Mouse (Mus musculus): ENCODE results near the gene Esrrg.

Esrrg gene

DNA sequence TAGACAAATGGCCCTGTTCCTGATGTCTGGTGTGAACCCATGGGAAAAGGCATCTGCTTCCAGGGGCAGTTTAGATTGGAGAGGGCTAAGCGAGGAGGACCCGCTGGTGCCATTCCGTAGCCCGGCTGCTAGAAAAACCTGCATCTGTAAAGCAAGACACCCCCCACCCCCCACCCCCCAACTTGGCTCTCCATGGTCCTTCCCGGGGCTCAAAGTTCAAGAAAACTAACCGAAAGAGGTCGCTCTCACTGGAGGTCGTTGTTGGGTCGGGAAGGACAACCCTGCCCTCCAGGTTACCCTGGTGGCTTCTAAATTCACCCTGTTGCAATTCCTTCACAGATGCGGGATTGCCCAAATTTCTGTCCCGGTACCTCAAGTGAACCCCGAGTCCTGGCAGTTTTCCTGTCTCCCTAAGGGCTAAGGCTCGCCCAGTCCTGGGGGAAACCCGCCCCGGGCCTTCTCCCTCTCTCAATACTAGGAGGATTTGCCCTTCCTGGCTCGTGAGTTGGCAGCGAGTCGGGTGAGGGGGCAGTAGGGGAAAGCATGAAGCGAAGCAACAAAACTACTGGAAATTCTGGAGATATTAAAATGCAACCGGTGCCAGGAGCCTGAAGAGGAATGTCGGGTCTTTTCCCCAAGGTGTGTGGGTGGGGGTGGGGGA is at the start of gene Esrrg:
TSS of gene Esrrg (plus strand) at position 531 of the 661 bp plus-strand sequence.
- no peak for DNase-seq (ENCODE audit: low spot score)

DNA sequence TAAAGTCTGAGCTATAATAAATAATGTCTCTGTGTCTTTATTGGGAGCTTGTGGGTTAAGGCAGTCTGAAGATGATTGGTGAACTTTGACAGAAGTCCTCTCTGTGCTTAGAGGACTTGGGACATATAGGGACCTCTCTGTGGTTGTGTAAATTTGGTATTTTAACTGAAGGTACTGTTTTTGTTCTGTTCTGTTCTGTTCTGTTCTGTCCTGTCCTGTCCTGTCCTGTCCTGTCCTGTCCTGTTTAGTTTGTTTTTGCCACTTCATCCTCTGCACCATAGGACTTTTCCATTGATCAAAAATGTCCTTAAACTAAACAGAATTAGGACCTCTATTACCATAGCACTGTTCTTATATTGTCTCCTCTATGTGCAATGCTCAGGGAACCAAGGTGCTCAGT is 24.6 kb upstream of the Esrrg start:
- DNase-seq (ENCODE audit: low spot score), result no peak

DNA sequence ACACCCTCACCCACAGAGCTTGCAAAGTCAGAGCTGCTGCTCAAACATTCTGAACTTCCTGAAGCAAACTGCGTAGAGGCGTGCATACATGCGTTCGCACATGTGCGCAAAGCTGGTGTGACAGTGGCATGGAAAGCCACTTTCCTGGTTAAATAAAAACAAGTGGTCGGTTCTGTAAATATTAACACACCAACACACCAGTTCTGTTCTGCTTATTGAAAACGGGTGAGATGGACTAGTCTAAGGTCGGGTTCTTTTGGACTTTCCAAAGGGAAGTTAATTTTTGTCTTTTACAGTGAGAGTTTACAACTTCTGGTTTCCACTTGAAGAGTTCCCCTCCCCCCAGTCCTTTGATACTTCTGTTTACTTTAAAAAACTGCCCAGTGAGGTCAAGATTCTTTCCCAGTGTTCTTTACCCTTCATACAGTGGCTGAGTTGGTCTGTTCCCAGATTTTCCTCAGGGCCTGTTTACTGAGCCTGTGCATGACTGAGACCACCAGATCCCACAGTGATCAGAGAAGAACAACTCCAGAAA is 22.0 kb upstream of the Esrrg start:
- no peak for DNase-seq (ENCODE audit: low spot score)

DNA sequence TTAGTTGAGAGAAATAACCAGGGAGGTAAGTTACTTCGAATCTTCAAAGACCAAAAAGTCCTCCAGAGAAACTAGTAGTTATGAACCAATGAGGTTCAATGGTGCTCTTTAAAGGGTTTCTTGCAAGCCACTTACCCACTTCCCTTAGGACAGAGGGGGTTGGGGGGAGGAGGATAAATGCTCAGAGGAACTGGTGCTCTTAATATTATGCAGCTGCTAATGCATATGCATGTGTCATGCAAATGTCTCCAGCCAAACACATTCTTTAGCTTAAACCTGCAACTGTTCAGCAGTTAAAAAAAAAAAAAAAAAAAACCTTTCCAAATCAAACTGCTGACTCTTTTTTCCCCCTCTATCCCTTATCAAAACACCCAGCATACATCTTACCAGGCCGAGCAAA is 5.6 kb upstream of the Esrrg start:
- no peak for DNase-seq (ENCODE audit: low spot score)

DNA sequence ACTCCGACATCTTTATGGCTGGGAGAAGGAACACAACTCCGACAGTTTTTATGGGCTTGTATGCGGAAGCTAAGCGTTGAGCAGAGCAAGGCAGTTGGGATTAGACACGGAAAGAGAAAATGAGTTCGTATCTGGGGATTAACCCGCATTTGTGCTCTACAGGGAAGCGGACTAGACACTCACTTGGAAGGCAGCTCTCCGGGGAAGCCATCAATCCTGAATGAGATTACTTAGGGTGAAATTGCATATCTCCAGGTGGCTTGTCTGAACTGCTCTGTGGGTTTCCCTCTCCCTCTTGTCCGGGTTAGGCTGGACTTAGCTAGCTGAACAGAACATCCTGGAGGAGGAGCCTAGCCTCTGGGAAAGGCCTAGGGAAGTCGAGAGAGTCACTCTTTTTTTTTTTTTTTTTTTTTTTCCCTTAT is 4.5 kb upstream of the Esrrg start:
- DNase-seq (ENCODE audit: low spot score), result no peak

DNA sequence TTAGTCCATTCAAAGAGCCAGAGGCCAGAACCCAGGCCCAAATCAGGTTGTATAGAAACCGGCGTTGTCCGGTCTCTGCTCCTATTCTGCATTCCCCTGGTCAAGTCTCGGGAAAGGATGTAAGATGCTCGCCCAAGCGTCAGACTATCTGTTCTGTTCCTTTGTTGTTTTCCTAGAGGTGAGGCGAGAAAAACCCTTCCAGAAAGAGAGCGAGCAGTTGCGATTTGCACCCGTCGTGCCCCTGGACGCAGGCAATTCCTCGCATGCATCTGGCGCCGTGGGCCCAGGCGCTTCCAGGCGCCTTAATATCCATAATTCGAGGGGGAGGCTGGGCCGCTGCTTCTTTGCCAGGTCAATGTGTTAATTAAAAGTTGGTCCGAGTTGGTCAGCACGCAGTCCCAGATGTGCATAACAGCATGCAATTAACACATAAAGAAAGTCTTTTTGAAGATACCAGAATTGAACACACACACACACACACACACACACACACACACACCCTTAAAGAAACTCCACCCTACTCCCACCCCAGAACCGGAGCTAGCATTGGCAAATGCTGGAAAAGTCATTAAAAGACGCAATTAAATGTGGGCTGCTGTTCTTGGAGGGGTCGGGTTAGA is 3.8 kb upstream of the Esrrg start:
- no peak for DNase-seq (ENCODE audit: low spot score)

DNA sequence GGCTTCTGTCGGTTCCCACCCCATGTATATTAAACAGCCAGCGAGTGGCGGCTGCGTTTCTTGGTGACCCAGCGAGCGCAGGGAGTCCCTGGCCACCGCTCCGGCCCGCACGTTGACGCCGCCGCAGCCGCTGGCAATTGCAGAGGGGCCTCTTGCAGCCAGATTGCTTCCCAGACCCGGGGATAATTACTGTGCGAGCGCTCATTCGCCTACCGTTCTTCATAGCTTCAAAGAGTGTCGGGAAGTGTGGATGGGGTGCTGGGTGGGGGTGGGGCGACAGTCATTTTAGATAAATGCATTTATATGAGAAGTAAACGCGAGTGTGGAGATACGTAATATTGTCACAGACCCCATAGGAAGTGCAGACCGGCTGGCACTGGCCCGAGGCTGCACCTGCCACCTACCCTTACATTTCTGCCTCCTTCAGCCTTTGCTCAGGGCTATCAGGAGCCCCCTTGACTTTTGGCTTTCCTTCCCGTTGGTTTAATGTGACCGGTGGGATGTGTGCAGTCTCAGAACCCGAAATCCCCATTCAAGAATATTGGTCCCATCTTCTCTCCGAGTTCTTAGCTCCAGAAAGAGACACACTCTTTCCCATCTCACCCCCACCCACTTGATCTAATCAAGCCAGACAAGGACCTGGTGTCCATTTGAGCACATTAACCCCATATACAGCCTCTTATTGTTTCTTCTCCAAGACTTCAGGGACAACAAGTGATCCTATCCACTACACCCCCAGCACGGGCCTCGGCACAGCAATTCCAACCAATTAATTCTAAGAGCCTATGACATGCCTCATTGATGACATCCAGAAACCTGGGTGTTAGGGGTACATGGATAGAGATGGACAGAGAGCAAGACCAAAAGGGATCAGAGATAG is 3.0 kb upstream of the Esrrg start:
- no peak for DNase-seq (ENCODE audit: low spot score)

DNA sequence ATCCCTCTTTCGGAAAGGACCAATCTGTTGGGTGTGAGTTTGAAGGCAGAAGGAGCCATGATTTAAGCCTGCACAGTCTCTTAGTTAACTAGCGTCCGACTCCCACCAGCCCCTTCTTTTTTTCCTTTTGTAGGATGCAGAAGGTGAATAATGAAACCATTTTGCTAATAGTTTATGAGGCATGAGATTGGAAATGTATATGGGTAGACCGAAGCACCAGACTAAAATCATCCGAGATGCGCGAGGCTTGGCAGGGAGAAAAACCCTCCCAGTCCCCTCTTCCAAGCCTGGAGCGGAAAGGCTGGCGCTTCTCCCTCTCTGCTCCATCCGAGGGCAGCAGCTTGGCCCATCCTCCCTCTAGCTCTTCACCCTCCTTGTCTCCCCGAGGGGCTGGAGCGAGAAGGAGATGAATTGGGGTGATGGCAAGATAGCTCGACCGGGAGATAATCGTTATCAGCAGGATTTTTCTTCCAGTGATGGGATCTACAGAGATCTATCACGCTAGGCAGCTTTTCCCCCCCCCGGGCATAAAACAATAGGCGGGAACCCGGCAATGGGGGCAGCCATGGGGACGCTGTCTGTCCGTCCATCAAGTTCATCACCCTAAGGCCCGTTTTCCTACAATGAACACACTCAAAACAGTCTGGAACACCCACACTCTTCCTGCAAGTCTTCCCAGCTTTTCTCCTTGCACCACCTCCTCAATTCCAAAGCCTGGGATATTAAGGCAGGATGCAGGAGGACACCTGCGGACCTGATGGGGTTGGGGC is 2.1 kb upstream of the Esrrg start:
- DNase-seq (ENCODE audit: low spot score), result no peak

DNA sequence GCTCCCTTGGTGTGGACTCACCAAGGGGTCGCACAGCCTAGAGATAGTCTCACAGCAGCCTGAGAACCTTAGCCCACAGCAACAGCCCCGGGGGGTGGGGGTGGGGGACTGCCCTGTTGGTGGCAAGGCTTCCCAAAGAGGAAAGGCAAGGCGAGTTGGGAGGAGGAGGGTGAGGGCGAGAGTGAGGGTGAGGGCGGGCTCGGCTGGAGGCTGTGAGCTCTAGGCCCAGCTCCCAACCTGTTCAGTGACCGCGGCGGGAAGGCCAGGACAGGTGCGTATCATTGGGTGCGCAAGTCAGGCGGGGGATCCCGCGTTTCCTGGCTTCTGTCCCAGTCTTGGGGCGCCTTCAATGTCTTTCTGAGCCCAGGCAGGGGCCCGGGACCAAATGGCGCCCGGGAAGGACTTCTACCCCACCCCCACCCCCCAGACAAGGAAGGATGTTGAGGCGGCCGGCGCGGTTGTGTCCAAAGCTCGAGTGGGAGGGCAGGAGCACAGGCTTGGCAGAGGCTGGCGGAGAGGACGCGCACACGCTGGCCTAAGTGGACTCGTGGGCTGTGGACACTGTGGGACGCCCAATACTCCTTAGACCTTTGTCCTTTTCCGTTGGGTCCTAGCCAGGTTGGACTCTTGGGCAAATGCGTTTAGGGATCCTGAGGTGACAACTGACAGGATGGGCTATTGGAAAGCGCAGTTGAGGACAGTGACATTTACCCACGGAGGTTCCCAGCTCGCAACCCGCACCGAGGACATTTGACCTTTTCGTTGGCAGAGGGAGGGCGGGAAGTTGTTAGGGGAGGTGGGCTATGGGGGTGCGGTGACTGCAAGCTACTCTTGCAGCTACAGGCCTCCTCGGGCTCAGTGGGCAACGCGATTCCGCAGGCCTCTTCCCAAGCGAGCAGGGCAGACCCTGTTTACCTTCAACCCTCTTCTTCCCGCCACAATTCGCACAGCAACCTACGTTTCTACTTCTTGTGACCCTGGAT is 1.2 kb upstream of the Esrrg start:
- DNase-seq (ENCODE audit: low spot score), result no peak

DNA sequence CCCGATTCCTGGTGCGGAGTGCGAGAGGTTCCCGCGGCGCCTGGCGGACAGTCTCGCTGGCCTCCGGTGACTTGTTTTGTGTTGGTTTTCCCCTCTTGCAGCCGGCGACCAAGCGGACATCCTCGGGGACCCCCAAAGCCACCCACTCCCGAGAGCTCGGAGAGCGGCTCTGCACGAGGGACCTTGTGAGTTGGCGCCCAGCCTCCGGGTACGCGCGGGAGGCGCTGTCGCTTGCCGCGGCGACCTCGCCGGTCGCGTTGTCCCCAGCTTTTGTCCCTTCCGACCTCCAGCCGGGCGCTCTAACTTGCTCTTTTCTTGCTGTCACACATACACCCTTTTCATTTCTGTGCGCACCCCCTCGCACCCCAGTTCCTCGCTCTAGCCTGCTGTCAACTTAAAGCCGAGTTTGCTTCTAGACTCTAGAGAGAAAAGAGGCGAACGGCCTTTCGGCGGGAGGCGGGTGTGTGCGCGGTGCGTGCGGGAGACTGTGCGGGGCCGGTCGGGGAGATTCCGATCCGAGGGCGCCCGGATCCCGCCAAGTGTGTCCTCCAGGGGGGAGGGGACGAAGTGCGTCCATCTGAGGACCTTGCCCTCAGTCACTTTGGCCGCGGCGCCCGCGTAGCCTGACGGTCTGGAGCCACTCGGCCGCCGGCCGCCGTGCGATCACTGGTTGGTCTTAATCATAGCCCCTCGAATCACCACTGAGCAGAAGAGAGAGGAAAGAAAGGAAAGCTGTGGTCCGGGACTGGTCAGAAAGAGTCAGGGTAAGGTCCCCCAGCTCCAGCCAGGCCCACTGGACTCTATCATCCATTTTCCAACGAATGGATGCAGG is 646 bp downstream of the Esrrg start:
- DNase-seq (ENCODE audit: low spot score), result no peak

DNA sequence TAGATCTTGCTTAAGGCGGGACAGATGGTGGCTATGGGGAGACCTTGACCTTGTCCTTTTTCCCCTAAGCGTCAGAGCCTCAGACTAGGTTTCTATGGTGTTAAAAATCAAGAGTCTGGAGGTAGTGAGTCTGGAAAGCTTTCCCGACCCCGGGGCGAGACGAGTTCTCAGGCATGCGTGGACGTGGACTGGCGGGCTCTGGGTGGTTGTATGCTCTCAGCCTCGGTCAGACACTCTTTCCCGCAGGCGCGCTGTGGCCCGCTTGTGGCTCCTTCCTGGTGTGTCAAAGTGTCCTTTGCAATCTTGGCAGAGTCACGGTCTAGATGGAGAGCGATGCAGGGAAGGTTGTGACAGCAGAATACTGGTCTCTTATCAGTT is 1.3 kb downstream of the Esrrg start:
- no peak for DNase-seq (ENCODE audit: low spot score)

DNA sequence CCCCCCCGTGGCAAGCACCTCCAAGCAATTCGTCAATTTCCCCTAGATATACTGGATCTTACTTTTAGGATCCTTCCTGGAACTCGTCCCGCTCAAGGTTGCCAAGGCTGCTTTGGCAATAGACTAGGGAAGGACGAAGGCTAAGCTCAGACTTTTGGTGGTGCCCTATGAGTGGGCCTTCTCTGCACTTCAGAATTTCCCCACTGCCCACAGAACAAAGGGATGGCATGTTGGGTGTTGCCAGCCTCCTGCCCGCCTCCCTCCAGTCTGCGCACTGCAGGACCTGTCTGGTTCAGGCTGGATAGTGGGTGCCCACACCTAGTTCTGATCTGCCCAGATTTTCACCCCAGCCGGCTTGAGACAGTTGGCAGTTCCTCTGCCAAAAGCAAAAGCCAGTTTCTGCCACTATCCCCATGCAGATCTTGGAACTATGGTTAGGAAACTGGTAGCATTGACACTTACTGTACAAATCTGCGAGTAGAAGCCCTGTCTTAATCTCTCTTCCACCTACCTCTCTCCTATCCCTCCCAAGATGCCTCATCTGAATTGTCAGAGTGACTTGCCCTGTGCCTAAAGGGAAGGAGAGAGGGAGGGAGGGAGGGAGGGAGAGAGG is 1.9 kb downstream of the Esrrg start:
- DNase-seq (ENCODE audit: low spot score), result no peak

DNA sequence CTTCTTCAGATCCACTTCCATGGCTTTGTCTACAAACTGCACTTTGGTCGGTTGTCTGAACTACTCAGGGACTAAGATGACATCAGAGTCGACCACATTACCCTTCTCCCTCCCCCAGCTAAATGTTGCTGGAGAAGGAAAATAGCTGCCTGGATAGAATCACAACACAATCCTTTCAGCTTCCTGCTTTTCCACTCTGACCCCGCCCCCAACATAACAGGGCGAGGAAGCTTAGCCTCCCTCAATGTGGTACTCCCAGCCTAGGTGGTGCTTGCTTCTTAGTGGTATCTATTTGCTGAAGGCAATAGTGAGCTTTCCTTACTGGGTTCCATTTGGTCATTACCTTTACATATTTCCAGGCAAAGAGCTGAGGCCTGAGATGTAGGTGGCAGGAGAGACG is 3.3 kb downstream of the Esrrg start:
- no peak for DNase-seq (ENCODE audit: low spot score)

DNA sequence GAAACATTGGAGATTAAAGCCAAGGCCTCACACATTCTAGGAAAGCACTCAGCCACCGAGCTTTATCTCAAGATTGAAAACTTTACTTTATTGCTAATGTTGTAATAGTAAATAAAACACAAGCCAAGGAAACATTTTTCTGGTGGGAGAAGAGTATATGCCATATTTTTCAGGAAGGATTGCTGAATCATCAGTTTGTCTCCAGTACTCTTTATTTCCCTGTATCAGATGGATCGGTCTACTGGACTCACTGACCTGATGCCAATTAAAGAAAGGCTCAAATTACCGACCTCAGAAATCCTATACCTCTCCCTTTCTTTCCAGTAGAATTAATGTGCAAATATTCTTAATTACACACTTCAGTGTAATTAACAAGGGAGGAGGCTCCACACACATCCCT is 4.7 kb downstream of the Esrrg start:
- no peak for DNase-seq (ENCODE audit: low spot score)

DNA sequence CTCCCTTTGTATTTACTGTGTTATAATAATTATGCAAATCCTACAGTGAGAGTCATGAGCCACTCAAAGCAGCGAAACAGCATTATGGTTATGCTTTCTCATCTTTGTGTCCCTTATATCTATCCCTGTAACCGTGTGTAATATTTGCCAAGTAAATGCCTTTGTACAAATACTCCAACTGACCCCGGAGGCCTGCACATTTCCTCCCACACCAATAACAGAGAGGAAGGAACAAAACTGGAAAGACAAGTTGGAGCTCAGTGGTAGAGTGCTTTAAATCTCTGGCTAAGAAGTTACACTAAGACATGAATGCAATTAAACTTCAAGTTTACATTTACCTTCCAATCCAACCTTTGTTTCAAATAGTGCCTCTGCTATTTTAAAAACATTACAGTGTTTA is 15.4 kb downstream of the Esrrg start:
- DNase-seq (ENCODE audit: low spot score), result no peak

DNA sequence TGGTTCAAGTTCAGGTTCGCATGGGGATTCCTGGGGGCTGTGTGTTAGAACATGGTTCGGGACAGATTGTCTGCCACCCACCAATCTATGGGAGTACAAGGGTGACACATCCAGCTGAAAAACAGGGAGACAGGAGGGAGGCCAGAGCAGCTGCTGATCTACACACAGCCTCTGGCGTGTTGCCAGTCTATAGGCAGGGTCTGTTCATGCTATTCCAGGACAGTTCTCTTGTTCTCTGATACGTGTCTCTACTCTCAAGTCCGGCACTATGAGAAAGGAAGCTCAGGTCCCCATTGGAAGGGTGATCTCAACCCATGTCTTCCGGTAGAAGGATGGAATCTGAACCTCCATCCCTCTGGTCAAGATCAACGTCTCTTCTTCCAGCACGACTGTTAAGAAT is 21.8 kb downstream of the Esrrg start:
- DNase-seq (ENCODE audit: low spot score), result no peak

DNA sequence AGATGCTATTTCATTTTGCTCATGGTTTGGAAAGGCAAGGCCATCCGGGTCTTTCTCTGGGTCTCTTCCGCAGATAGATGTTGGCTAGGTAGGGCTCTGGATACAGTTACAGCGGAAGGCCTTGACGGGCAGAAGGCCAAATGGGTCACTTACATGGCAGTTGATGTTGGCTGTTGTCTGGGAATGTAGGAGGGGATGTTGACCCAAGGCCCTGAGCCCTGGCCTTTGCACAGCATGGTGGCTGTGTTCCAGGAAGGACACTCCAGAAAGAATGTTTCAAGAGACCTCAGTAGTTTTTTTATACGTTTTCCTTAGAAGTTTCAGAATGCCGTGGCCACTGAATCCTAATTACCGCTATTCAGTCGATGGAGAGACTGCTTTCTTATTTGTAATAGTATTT is 22.9 kb downstream of the Esrrg start:
- DNase-seq (ENCODE audit: low spot score), result no peak

DNA sequence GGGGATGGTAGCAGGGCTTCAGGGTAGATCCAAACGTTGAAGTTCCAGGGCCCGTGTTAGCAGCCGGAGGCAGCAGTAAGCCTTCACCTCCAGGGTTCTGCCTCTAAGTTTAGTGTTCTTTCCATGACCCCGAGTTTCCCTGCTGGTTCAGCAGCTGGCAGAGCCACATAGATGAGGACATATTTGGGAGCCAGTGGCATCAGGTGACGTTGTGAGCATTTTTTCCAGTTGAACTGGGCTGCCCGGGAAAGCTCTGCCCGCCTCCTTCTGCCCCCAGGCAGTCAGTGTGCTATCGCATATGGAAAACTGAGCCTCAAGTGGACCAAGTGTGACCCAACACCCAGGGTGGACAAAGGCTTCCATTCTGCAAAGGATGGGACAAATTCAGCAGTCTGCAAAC is 36.7 kb downstream of the Esrrg start:
- DNase-seq (ENCODE audit: low spot score), result no peak

DNA sequence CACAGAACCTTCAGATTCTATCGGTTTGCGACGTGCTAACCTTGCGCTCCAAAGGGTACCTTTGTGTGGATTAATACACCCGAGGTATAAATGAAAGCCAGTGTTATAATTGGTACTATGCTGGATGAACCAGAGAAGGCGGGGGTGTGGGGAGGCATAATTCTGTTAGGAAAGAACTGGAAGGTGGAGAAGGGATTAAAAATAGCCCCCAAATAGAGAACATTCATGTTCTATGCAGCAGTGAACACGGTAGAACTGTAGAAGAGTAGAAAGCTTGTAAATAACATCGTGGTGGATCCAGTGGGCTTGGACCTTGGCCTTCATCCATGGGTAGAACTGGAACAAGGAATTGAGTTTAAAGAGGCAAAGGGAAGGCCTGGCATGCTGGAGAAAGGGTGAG is 40.0 kb downstream of the Esrrg start:
- no peak for DNase-seq (ENCODE audit: low spot score)

DNA sequence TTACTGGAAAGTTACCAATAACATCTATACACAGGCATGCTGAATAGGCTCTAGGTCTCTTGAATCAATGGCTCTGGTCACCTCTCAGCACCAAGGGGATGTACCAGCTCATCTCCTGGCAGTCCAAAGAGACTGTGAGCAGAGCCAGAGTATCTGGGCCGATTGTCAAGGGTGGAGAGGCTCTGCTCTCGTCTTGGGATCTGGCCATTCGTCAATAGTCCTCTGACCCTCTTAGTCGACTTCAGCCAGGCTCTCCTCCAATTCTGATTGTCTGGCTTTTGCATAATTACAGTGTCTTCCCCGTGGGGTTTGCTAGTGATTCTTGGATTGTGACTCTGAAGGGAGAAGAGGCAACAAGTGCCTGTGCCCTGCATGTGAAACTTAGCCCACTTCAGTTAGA is 41.3 kb downstream of the Esrrg start:
- DNase-seq (ENCODE audit: low spot score), result no peak

Measured in spleen, adult 12 weeks (tissue).